Mouse (Mus musculus): ENCODE data around the gene Kcna7.

DNA sequence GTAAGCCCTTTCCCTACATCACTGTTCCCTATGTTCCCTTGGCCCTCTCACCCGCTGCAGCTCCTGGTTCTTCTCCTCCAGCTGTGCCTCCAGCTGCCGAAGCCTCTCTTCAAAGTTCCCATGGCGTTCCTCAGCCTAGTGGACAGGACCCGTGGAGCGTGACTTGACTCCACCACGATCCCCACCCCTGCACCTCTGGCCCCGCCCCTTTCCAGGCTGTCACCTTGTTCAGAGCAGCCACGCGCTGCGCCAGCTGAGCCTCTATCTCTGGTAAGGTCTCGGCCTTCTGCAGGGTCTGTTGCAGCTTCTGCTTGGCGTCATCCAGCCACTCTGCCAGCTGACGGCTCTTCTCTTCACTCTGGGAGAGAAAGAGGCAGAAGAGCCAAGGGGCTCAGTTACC lies 49.4 kb upstream of the Kcna7 start:
- TF ChIP-seq CTCF (IDR thresholded peaks at IDR 0.05; ENCODE audit: control insufficient read depth, insufficient read depth, low read length) (no peak), POLR2A (IDR thresholded peaks at IDR 0.05; ENCODE audit: borderline replicate concordance, control insufficient read depth, low read depth, low read length) (no peak)
